Mouse (Mus musculus): ENCODE data around the gene Catspere2. TPM values are rescaled to one million over a fixed set of nuclear protein-coding genes. Genes with fewer than 3 reads are reported as not detected.
"Not testable (repeated sequence)": the region's sequence is repeated elsewhere in the genome, so short reads cannot be mapped to it uniquely, and the experiment has no call there.

Catspere2 gene
- 0.05 TPM in 1 of 2 replicates, not detected in the other for polyA plus RNA-seq (2016; fragmentation: Nextera tagmentation; extraction: Ambion mirVana)

DNA sequence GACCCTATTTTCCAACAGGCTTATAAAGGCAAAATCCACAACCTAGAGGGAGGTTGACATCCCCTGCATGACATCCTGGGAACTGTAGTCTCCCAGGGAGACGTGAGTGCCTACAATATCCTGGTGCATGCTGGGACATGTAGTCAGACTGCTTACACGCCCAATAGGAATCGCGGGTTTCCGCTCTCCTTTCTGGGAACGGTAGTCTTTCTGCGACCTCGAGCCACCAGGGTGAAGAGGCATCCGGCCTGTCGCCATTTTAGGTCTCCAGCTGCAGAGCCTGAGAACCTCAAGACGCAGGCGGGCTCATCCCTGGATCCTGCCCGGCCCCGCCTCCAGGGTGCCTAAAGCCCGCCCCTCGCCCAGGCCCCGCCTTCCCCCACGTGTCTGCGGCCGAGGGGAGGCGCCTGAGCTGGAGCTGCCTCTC, at the start of gene Catspere2:
Gene Catspere2, plus strand, starts transcription at position 400 of the 427 bp plus-strand sequence.
- WGBS (ENCODE audit: insufficient replicate concordance) = under 1% methylated on average over 21 of the region's 21 CpGs
- H3K4me1 ChIP-seq; H3K27me3 ChIP-seq (replicated peaks); H3K27ac ChIP-seq; H3K36me3 ChIP-seq; H3K9me3 ChIP-seq (replicated peaks): not testable (repeated sequence)
- peak; percentile 98 for ATAC-seq
- Histone ChIP-seq H3K9ac (peak within 1 kb of the TSS; percentile 63), H3K4me3 (peak within 1 kb of the TSS; percentile 65), H3K4me2 (peak within 1 kb of the TSS; percentile 87)

DNA sequence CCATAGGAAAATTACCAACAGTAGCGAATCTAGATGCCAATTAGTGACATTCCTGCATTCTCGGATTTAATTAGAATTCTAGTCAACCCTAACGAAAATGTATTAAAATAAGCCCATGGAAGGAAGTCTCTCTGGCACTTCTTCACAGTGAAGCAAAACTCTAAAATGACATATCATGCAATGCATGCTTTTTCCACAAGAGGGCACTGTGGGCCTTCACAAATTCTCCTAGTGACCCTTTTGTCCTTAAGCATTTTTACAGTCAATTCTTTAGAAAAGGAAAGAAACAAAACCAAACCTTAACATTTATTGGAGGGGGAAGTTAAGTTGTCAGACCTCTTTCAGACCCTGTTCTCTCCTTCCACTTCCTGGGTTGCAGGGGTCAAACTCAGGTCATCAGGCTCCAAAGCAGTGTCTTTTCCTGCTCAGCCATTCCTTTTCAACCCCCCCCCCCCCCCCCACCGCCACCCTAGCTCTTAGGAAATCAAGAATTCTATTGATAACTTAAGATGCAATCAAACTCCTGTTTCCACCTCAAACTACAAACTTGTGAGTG, 42.7 kb upstream of the Catspere2 start:
- not testable (repeated sequence) for ATAC-seq; H3K27ac ChIP-seq; H3K9me3 ChIP-seq (replicated peaks); H3K9ac ChIP-seq; H3K36me3 ChIP-seq; H3K4me2 ChIP-seq; H3K4me1 ChIP-seq; H3K27me3 ChIP-seq (replicated peaks); H3K4me3 ChIP-seq
- 2% methylated on average over 4 of the region's 4 CpGs for WGBS (ENCODE audit: insufficient replicate concordance)

DNA sequence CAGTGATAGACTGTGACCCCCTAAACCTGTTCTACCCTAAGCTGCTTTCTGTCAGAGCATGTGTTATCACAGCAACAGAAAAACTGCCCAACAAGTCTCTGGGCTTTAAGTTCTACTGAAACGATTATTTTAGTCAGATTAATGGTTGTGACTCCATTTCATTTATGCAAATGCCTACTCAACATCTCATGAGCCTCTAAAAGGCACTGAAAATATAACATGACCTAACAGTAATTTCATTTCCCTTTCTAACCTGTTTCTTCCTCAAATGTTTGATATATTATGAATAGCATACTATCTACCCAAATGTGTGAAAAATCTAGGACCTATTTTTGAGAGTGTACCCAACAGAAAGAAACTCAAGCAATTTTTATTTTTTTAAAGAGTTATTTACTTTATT, 1.9 kb upstream of the Catspere2 start:
- Histone ChIP-seq H3K4me2 (no peak overlapping the region), H3K9ac (no peak overlapping the region), H3K36me3 (no peaks in the 10 kb centered on the region), H3K9me3 (replicated peaks) (no peaks in the 10 kb centered on the region), H3K27ac (no peak overlapping the region), H3K4me1 (peaks cover 7% of the 10 kb centered on the region; the same call in 1 of the 2 replicates), H3K4me3 (no peak overlapping the region), H3K27me3 (replicated peaks) (no peaks in the 10 kb centered on the region)
- WGBS (ENCODE audit: insufficient replicate concordance) = 56% methylated on average over 1 of the region's 1 CpGs
- ATAC-seq = no peak

DNA sequence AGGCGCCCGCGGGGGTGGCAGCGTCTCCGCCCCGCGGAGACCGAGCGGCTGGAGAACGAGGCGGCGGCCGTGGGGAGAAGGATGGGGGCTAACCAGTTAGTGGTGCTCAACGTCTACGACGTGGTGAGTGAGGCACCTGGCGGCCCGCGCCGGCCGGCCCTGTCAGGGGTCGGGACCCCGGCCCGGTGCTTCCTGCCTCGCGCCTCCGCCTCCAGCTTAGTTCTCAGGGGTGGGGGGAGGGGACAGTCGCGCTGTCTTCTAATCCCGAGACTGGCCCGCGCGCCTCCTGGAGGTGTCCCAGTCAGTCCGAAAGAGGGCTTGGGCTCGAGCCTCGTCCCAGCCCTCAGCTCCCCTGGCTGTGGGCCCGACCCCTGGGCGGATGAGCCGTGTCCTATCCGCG, 359 bp downstream of the Catspere2 start:
- H3K27ac ChIP-seq = not testable (repeated sequence)

DNA sequence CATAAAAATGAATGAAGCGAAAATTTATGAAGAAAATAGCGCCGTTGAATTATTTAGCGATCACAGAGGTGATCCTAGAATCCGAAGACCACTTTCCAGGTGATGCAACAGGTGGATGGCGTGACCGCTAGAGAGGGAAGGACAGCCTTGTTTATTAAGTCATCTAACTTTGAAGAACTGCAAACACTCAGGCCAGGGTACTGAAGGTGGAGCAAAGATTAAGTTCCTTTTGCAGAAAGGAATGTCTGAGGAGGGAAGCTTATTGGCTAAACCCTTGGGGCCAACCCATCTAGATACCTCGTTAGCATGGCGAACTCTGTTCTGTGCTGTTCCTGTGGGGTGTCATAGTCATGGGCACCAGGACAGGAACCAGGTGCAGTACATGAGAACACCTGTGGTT, 983 bp downstream of the Catspere2 start:
- Histone ChIP-seq H3K36me3 (no peaks in the 10 kb centered on the region), H3K4me3 (peak overlapping the region; percentile 15; the same call in 1 of the 2 replicates), H3K4me1 (peaks cover 7% of the 10 kb centered on the region; the same call in 1 of the 2 replicates), H3K9ac (no peak overlapping the region), H3K27ac (no peak overlapping the region), H3K4me2 (peak overlapping the region; percentile 47), H3K9me3 (replicated peaks) (no peaks in the 10 kb centered on the region), H3K27me3 (replicated peaks) (no peaks in the 10 kb centered on the region)
- WGBS (ENCODE audit: insufficient replicate concordance) = 59% methylated on average over 9 of the region's 9 CpGs
- no peak for ATAC-seq

More for the DNA sequence above, 359 bp downstream of the Catspere2 start:
- not testable (repeated sequence) for H3K9me3 ChIP-seq (replicated peaks); H3K27me3 ChIP-seq (replicated peaks); H3K36me3 ChIP-seq; H3K4me1 ChIP-seq
- peak; percentile 48 for ATAC-seq
- H3K4me2 ChIP-seq = peak overlapping the region; percentile 87
- H3K9ac ChIP-seq = peak overlapping the region; percentile 63
- 0% methylated on average over 14 of the region's 41 CpGs for WGBS (ENCODE audit: insufficient replicate concordance)
- H3K4me3 ChIP-seq = peak overlapping the region; percentile 65

DNA sequence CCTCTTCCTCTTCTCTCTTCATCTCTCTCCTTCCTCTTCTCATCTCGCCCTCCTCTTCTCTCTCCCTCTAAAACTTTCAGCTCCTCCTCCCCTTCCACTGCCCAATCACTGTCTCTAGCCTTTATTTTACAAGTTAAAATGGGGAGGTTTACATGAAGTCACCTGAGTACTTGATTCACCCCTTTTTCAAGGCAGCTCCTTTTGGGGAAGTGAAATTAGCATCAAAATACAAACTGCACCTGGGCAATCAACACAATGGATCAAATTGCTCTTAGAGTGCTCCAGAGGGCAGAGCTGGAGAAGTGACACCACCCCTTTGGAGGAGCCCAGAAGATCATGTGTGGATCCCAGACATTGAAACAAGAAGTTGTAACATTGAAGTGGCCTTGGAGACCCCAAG, 4.3 kb downstream of the Catspere2 start:
- WGBS (ENCODE audit: insufficient replicate concordance) = 79% methylated on average over 1 of the region's 1 CpGs

DNA sequence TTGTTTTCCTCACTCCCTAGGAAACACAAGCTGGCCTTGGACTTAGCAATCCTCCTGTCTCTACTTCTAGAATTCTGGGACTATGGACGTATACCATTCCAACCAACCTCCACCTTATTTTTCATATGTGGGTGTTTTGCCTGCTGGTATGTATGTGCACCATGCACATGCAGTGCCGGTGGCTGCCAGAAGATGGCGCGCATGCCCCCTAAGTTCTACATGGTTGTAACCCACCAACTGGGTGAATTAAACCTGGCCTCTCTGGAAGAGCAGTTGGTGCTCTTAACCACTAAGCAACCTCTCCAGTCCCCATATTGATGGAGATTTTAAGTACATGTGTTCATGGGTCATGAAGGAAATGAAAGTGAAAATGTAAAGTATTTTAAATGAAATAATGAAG, 89.6 kb downstream of the Catspere2 start:
- 49% methylated on average over 4 of the region's 4 CpGs for WGBS (ENCODE audit: insufficient replicate concordance)
- H3K36me3 ChIP-seq; H3K9ac ChIP-seq; H3K27me3 ChIP-seq (replicated peaks); H3K4me3 ChIP-seq; H3K9me3 ChIP-seq (replicated peaks); ATAC-seq; H3K4me1 ChIP-seq; H3K4me2 ChIP-seq; H3K27ac ChIP-seq: not testable (repeated sequence)

More for the DNA sequence above, 4.3 kb downstream of the Catspere2 start:
- not testable (repeated sequence) for H3K9ac ChIP-seq; H3K4me1 ChIP-seq; H3K27me3 ChIP-seq (replicated peaks); H3K4me3 ChIP-seq; H3K4me2 ChIP-seq; H3K36me3 ChIP-seq; H3K9me3 ChIP-seq (replicated peaks); H3K27ac ChIP-seq; ATAC-seq

DNA sequence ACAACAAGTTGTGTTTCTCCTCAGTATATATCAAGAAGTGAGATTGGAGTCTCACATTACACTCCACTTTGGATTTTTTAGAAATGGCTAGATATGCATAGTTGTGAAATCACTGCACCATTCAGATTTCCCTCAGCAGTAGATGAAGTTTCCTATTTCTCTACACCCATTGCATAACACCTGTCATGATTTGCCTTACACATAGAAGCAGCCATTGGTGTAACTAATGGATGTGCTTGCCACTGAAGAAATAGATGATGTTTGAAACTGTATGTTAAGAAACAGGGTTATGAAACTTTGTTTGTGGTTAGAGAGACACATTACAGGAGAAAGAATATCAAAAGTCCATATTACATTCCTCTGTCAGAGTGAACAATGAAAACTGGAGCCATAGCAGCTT, 114.6 kb downstream of the Catspere2 start:
- not testable (repeated sequence) for H3K36me3 ChIP-seq; H3K27ac ChIP-seq; H3K9ac ChIP-seq; H3K4me2 ChIP-seq; H3K27me3 ChIP-seq (replicated peaks); H3K9me3 ChIP-seq (replicated peaks); ATAC-seq; H3K4me3 ChIP-seq; H3K4me1 ChIP-seq

DNA sequence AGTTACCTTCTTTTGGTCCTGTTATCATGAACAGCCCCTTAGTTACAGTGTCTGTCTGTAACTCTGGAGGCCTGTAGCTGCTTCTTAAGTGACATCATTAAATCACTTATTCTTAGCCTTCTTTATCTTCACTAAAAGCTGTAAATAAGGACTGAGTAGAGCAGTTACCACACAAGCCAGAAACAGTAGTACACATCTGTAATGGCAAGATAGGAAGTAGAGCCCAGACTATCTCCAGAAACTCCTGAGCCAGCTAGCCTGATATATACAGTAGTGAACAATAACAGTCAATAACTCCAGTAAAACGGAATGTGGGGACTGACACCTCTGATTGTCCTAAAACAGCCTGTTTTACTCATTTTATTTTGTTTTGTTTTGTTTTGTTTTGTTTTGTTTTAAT, 125.3 kb downstream of the Catspere2 start:
- H3K4me2 ChIP-seq; H3K9me3 ChIP-seq (replicated peaks); H3K9ac ChIP-seq; H3K27ac ChIP-seq; H3K27me3 ChIP-seq (replicated peaks); H3K36me3 ChIP-seq; H3K4me3 ChIP-seq; H3K4me1 ChIP-seq: not testable (repeated sequence)
- ATAC-seq = peak; percentile 79
- WGBS (ENCODE audit: insufficient replicate concordance) = 28% methylated on average over 1 of the region's 1 CpGs

DNA sequence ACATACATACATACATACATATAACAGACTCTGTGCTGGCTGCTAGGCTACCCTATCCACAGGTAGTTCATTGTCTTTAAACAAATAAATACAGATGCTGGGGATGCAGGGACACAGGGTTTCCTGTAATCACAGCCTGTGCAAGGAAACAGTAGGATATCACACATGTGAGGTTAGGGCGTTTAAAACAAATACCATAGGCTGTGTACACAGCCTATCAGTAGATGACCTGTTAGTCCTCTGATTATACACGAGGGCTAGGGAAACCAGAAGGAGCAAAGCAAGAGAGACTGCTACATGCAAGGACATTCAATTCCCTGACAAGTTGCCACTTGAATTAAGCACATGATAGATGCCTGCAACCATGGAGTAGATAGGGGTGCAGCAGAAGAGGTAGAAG, 139.0 kb downstream of the Catspere2 start:
- H3K27ac ChIP-seq; H3K4me3 ChIP-seq; H3K4me2 ChIP-seq; H3K9me3 ChIP-seq (replicated peaks); H3K36me3 ChIP-seq; H3K27me3 ChIP-seq (replicated peaks); H3K9ac ChIP-seq; ATAC-seq; H3K4me1 ChIP-seq: not testable (repeated sequence)
- WGBS (ENCODE audit: insufficient replicate concordance) = 39% methylated on average over 2 of the region's 2 CpGs

DNA sequence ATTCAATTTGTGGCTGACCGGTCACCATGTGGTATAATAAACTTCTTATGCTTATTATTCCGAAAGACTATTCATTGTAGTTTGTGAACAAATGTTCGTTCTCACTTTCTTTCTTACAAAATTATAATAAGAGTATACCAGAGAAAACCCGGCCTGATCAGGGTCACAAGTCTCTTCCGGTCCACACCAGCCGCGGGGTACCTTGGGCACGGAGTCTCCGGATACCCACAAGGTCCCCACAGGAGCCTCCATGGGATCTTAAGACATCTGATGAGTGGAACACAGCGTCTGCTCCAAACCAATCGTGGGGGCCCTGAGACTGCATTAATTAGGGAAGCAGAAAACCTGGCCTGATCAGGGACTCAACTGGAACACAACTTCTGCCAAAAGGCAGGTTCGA, 151.1 kb downstream of the Catspere2 start:
- H3K27me3 ChIP-seq (replicated peaks) = no peaks in the 10 kb centered on the region
- H3K27ac ChIP-seq = no peak overlapping the region
- no peak overlapping the region for H3K4me2 ChIP-seq
- ATAC-seq = no peak
- no peak overlapping the region for H3K4me3 ChIP-seq
- H3K4me1 ChIP-seq = no peaks in the 10 kb centered on the region
- WGBS (ENCODE audit: insufficient replicate concordance) = 75% methylated on average over 12 of the region's 12 CpGs
- H3K36me3 ChIP-seq = no peaks in the 10 kb centered on the region
- no peaks in the 10 kb centered on the region for H3K9me3 ChIP-seq (replicated peaks)
- H3K9ac ChIP-seq = no peak overlapping the region

DNA sequence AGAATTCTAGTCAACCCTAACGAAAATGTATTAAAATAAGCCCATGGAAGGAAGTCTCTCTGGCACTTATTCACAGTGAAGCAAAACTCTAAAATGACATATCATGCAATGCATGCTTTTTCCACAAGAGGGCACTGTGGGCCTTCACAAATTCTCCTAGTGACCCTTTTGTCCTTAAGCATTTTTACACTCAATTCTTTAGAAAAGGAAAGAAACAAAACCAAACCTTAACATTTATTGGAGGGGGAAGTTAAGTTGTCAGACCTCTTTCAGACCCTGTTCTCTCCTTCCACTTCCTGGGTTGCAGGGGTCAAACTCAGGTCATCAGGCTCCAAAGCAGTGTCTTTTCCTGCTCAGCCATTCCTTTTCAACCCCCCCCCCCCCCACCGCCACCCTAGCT, 163.3 kb downstream of the Catspere2 start:
- not testable (repeated sequence) for ATAC-seq; H3K9ac ChIP-seq; H3K27me3 ChIP-seq (replicated peaks); H3K4me2 ChIP-seq; H3K36me3 ChIP-seq; H3K9me3 ChIP-seq (replicated peaks); H3K4me1 ChIP-seq; H3K4me3 ChIP-seq; H3K27ac ChIP-seq
- 13% methylated on average over 2 of the region's 2 CpGs for WGBS (ENCODE audit: insufficient replicate concordance)

DNA sequence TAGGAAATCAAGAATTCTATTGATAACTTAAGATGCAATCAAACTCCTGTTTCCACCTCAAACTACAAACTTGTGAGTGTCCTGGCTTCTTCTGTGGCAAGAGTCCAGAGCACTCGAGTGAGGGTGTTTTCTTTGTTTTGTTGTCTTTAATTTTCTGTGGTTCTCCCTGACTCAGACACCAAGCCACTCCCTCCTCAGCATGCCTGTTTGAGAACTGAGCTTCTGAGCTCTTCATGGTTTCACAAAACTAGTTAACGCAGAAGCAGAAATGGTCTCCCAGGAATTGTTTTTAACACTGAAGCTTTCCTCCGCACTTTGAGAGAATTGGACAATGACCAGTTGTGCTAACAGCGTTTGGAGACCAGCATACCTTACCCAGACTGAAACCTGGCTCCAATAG, 163.7 kb downstream of the Catspere2 start:
- WGBS (ENCODE audit: insufficient replicate concordance) = 68% methylated on average over 4 of the region's 4 CpGs
- not testable (repeated sequence) for H3K27ac ChIP-seq; H3K27me3 ChIP-seq (replicated peaks); H3K9me3 ChIP-seq (replicated peaks); H3K4me1 ChIP-seq; H3K9ac ChIP-seq; H3K4me2 ChIP-seq; H3K36me3 ChIP-seq; ATAC-seq; H3K4me3 ChIP-seq
